Mouse (Mus musculus) left cerebral cortex, postnatal 14 days (tissue): ENCODE results near the gene Nme8. TPM values are rescaled to one million over a fixed set of nuclear protein-coding genes. Genes with fewer than 3 reads are reported as not detected.

Source experiments
- DNase-seq, 2 experiments: peaks; one replicate each; pipeline ENCODE4 v3.0.0; 2021 to 2022; ENCODE audit warnings: low spot score in 2 of 2, mixed read lengths in 1 of 2
- intact Hi-C: fragments of 180-260 bp; cut with DNase I; formaldehyde crosslinking; loops from one replicate; pipeline ENCODE4 v1.15.1; 2025
- total RNA-seq, 2 experiments: library from RNA; stranded (reverse); gene quantifications; 2 replicates each; pipeline ENCODE4 v1.2.3; 2021

The Nme8 gene
- total RNA-seq, 2 experiments from 2014 or later: not detected

DNA sequence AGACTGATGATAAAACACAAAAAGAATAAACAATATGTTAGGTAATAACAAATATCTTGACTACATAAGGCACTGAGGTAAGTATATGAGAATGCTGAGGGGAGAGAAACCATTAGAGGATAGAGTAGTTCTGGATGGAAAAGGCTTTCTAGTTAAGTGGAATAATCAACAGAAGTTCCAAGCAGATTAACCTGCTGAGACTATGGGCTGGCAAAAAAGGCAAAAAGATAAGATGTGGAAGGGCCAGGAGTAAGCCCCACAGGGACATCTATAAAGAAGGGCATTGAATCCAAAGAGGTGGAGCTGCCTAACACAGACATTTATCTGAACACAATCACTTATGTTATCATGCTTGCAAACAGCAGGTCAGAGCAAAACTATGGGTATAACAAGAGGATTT lies 89.5 kb downstream of the Nme8 start:
- intact Hi-C loops: no loop called here
- DNase-seq: no peak

- intact Hi-C loops: no loop called here
- DNase-seq: no peak
Measured at GRCm38 (mm10) chr13:19604916-19605315, 92.7 kb downstream of the Nme8 start.

DNA sequence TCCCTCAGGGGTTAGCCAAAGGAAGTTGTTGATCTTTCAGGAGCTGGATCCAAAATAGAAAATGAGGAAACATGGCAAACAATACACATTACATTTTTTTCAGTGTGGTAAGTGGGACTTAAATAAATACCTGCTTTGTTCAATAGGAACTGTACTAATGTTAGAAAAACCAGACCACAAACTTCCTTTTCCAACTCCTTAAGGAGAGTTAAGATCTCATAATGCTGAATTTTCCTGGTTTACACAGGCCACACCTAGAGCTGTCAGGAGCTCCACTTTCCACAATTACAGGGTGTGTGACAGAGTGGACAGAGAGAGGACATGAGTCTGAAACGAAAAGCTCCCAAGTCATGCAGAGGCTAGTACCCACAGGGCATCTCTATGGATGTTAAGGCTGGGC lies 93.9 kb downstream of the Nme8 start:
- intact Hi-C loops: no loop called here
- DNase-seq: no peak

DNA sequence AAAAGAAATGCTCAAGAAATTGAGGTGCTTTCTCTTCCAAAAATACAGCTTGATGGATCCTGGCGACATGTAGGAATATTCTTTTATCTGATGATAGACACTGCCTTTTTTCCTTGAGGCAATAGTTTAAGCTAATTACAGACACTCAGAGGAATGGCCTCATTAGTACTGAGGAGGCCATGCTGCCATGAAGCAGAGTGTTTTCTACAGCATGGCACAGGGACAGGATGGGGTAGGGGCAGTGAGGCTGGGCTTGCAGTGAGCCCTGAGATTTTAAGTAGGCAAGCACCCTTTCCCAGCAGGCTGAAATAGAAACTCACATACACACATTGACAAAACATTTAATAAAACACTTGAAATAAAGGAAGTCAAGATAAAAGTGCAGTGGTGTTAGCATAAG lies 95.1 kb downstream of the Nme8 start:
- DNase-seq: no peak
- intact Hi-C loops: no loop called here

DNA sequence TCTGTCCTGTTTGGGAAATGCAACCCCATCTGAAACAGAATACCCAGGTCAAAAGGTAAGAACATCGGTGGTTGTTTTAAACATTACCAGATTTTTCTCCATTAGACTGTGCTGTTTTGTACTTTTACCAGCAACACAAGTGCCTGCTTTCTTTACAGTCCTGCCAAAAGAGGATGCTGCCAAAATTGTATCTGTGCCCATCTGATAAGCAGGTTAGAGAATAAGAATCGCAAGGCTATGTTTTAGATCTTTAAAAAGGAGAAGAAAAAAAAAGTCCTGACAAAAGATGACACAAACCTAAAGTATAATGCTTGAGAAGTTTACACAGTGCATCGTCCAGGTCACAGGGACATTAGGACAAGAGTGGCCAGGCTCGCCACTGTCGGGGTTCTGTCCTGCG lies 98.4 kb downstream of the Nme8 start:
- no peak for DNase-seq
- intact Hi-C loops: no loop called here

- DNase-seq: no peak
- intact Hi-C loops: no loop called here
Measured at GRCm38 (mm10) chr13:19595141-19595540, 102.5 kb downstream of the Nme8 start.

Other genes starting within 250 kb of the Nme8 start
- 10 to 100 TPM; 48.2 to 50.1 TPM for gene Epdr1, start 77.9 kb downstream of the Nme8 start, total RNA-seq
- gene Sfrp4, start 74.7 kb downstream of the Nme8 start, total RNA-seq: 1 to 10 TPM; 1.3 to 1.5 TPM
- not detected for gene Gpr141, start 126.5 kb upstream of the Nme8 start, total RNA-seq